Mouse (Mus musculus) cerebellum, postnatal 14 days (tissue): ENCODE results near the gene Fat3.

Source experiments
- DNase-seq, 2 experiments: peaks; one replicate each; pipeline ENCODE4 v3.0.0; 2021; ENCODE audit warnings: mixed read lengths in 2 of 2

Fat3 gene

DNA sequence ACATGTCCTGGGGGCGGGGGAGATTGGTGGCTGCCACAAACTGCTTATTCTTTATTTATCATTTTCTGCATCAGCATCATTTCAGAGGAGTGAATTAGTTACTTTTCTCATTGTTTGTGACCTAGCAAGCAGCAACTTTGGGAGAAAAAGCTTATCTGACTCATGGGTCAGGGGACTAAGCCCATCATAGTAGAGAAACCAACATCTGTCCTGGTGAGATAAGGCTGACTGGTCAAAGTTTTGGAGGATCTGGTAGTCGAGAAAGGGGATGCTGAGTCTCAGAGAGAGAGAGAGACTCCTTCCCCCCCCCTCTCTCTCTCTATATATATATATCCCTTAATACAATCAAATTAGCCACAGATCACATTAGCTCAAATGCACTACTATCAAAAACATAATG is 273.7 kb downstream of the Fat3 start:
- DNase-seq: no peak

DNA sequence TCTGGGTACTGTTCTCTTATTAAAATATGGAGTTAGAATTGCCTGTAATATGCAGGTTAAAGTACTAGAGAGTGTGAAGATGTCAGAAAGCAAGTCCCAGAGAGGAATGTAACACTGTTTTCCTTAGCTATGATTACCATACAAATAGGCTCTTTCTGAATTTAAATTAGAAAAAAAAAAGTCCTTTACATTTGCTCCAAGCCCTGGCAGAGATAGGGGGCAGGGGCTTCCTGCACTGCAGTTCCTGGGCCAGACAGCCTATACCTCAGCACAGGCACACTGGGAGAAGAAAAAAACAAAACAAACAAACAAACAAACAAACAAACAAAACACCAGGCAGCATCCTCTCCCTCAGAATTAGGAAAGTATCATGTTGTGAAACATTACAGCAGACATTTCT is 274.5 kb downstream of the Fat3 start:
- no peak for DNase-seq

DNA sequence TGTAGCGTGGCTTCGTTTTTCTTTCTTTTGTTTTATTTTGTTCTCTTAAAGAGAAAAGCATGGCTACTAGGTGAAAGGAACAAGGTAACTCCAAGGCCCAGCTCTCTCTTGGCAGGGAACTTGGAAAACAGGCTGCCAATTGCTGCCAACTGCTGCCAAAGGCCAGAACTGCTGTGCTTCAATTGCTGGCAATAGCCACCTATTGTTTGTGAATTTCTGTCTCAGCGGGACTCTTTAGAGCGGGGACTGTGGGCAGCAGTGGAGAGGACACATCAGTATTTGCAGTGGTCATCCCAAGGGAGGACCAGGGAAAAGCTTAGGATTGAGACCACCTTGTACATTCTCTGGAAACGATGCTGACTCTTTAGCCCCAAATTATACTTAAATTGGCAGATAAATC is 279.2 kb downstream of the Fat3 start:
- DNase-seq: peak; percentile 78 to 88

DNA sequence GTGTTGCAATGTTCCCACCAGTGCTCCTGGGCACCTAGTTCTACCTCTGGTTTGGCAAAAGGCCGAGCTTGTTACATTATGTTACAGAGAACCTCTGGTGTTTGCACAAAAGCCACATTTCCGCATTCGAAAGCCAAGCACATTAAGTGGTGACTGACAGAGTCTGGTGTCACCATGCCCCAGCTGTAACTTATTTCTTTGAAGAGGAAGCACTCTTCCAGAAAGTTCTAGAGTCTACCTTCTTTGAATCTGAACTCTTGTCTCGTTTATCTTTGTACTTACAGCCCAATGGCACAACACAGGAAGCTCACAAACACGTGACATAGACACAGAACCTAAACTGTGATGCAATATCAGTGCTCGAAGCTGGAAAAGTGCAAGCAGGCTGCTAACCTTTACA is 284.9 kb downstream of the Fat3 start:
- no peak for DNase-seq

DNA sequence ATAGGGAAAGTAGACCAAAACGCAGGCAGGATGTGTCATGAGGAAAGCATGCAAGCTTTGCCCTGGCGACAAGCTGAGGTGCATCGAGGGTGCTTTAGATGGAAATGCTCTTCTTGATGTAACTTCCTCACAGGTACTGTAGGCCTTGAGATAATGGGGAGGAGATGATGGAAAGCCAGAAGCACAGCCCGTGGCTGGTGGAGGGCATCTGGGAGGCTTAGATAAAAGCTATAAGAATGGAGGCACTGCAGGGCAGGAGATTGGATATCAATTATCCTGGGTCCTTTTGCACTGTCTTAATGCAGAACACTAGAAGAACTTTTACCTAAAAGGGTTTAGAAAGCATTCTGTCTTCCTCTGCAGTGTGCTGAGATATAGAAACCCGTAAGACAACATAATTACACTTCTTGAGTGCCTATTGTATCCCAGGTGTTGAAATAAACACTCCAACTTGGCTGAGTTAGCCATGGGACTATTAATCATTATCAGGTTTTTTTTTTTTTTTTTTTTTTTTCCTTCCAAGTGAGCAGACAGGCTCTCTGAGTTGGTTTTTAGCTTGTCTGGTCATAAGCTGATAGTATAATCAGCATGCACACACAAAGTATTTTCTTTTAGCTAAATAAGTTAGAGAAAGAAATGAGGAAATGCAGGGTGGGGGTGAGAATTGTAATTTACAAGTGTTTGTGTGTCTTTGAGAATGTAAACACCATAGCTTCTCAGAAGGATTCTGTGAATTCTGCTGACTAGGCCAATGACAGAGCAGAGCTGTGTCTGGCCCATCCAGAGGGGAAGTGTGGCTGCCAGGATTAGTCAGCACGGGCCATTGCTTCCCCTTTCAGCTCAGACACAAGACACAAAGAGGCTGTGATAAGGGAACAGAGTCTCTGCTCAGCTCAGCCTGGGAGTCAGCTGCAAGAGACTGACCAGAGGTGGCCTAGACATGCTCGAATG is 286.1 kb downstream of the Fat3 start:
- peak; percentile 52 to 63 for DNase-seq

DNA sequence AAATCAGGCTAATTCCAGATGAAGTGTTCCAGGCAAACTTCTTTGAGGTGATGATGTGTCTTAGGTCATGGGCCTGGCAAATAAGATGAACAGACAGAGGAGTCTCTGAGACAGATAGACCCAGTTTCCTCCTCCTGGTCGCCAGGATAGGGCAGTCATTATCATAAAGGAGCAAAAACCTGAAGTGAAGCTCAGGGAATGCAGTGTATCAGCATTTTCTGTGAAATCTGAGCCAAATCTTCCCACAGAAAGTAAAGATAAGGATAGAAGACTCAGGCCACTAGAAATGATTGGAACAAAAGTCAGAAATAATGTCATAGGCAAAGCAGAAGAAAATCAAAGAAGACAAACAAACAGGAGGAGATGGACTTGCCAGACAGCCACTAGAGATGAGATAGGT is 287.8 kb downstream of the Fat3 start:
- DNase-seq: no peak

DNA sequence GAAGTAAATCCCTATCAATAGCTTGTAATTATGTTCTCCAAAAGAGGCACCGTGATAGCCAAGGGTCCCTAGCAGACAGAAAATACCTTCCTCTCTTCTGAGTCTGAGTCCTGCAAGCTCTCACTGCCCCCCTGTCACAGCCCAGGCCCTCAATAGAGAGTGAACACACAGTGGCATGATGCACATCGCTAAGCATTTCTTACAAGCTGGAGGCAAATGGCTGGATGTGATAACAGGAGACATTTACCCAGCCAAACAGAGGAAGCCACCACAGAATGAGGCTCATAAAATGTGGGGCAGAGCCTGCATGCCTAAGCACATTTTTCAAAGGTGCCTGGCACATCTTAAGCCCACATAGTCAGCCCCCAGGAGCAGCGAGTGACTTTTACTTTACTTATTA is 288.5 kb downstream of the Fat3 start:
- no peak for DNase-seq

DNA sequence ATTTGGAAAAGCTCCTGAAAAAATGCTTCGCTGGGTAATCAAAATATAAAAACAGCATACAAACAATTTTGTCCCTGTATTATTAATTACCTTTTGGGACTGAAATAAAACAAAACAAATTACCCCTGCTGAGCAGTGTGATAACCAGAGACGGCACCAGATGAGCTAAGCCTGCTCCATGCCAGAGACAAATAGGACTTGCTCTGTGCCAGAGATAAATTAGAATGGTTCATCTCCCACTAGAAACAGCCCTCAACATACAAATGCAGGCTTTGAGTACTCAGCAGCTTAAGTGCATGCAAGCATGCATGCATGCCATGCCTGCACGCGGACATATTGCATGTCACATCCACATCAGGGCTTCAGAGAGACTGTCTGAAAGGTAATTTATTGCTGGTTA is 288.9 kb downstream of the Fat3 start:
- peak; percentile 13 to 50 for DNase-seq

DNA sequence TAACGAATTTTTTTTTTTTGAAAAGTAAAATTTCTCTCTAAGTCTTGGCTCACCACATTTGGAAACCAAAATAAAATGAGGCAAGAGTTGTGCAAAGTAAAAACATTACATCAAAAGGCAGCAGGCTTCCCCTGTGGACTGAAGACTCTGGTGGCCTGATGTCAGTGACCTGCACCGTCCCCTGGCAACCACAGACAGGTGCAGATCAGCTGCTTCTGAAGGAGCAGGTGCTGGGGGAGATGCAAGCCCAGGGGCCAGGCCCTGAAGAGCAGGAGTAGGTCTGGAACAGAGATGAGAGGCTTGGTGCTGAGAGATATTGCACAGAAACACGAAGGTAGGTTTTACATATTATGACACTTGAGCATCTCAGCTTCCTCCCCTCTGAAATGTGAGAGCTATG is 289.6 kb downstream of the Fat3 start:
- DNase-seq: no peak

DNA sequence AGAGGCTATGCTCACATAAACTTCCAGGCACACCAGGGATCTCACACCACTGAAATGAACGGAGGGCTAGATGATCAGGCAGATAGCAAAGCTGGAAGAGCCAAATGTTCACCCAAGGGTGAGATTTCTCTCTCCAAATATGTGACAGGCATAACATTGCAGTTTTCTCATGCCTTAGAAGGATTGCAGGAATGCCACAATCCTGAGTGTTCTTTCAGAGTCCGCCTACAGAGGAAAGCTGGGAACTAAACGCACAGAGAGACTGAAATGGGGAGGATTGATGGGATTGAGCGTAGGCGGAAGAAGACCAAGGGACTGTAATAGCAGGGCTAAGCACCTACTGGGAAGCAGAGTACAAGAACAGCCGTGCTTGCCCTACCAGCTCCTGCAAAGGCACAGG is 298.8 kb downstream of the Fat3 start:
- DNase-seq: no peak

DNA sequence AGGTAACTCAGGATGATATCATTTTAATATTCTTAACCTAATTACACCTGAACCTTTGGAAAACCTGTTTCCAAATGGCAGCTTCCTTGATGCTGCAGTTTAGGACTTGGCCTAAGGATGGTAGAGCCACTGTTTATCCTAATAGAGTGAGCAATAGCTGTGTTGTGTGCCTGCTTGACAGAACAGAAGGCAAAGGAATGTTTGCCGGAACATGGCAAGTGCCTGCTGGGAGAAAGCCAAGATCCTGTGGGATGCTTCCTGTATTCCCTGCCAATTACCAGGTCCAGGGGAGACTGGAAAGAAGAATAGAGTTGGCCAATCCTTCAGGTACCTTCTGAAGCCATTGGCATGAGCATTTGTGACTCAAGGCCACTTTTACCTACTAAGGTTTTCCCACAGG is 300.1 kb downstream of the Fat3 start:
- DNase-seq: peak; percentile 91 to 92

DNA sequence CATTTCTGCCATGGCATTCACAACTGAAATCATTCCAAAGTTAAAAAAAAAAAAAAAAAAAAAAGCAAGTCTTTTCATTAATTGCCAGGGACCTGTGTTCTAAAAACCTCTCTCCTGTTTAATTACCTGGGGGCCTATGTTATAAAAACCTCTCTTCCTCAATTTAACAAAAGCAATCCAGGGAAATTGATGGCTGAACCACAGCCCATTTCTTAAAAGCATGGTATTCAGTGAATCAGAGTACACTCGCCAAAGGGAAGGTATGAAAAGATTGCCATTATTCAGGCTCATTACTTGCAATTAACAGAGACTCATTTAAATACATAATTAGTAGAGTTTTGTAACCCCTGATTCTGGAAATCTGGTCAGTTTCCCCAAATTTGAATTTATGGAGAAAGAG is 314.6 kb downstream of the Fat3 start:
- DNase-seq: no peak

DNA sequence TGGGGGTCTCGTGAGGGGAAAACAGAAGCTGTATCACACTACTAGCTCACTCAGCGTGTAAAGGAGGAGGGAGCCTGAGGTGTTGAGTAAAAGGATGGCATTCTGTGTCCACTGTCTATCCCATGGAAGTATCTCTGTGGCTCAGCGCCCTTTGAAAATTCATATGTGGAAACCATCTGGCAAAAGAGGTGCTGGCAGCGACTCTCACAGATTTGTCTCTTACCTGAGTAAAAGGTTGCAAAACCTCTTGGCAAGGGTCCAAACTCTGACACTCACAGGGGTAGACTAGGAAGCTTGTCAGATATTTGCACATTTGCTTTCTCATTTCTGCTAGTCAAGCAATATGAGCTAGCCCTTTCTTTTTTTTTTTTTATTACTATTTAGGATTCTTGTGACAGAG is 331.8 kb downstream of the Fat3 start:
- DNase-seq: peak; percentile 81 to 87

DNA sequence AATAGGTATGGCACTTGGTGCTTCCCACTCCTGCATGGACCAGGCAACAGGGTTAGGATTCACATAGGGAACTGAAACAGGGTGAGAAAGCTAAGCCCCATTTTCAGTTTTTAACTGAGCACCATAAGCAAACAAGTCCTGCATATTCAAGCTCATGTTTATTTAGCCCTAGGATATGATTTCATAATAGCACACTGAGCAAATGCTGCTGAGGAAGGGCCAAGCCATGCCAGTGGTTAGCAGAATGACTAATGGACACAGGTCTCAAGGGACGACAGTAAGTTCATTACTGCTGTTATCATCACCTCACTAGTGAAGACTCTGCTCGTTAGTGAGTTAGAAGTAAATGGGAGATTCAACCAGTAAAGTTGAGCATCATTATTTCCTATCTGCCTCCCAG is 333.0 kb downstream of the Fat3 start:
- no peak for DNase-seq

DNA sequence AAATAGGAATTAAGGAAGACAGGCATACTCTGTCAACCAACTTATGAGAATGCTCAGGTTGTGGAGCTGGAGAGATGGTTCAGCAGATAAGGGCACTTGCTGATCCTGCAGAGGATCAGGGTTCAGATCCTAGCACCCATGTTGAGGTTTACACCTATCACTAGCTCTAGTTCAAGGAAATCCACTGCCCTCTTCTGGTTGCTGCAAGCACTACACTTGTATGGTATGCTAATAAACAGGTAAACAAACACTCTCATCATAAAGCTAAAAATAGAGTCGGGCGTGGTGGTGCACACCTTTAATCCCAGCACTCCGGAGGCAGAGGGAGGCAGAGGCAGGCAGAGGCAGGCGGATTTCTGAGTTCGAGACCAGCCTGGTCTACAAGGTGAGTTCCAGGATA is 341.7 kb downstream of the Fat3 start:
- DNase-seq: no peak

DNA sequence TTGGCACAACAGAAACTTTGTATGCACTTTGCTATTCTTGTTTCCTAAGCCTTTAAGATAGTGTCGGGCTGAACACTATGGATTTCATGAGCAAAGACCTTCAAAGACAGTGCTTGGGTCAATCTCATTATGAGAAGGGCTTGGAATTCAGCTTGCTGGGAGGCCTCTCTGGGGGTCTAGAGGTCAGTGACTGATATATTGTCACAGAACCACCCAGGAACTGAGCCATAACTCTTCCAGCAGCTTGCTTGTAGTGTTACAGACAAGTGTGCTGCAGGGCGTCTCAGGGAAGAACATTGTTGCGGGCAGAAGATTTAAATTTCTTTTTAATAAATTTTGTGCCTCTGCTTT is 347.5 kb downstream of the Fat3 start:
- no peak for DNase-seq

DNA sequence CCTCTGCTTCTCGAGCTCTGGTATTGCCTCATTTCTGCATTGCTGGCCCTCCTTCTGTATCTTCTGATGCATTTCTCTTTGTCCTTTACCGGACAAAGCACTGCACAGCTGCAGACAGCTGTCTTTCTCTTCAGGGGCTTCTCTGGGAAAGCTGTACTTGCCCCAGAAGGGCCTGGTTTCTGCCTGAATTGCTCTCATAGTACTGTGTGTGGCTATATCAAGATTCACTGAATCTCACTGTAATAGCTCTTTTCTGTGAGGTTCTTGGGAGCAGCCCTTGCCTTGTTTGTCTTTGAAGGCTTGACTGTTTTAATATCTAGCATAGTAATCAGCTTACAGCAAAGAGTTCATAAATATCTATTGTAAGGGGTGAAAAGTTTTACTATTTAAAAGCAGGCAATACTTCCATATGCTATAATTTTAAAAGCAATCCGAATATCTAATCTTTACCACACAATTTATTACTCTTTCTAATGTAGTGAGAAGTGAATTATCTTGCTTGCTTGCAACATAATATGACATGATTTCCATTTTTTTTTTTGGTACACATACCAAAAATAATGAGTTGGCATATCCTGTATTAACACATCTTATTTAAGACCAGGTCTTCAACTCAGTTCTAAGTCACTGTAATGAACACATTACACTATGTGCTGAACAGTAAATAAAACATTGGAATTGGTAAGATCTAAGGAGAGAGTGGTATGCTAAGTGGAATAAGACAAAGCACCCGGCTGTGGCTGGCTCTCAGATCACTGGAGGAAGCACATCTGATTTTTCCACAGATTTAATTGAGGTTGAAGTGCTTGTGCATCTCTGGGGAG is 348.1 kb downstream of the Fat3 start:
- DNase-seq: no peak

DNA sequence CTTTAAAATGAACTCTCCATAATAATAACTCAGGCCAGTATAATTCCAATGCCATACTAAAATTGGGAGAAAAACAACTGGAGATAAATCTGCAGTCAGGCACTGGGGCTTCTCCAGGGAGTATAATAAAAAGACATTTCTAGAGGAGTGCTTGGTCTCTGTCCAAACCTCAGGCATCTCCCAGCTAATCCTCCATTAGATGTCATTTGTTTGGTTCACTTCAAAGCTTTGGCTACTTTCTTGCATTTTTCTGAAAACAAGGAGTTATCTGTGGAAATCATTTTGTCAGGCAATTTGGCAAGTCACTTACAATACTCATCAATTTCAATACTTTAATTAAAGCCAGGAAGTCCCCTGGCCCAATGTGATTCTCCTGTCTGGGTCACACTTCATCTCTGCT is 351.0 kb downstream of the Fat3 start:
- DNase-seq: no peak

DNA sequence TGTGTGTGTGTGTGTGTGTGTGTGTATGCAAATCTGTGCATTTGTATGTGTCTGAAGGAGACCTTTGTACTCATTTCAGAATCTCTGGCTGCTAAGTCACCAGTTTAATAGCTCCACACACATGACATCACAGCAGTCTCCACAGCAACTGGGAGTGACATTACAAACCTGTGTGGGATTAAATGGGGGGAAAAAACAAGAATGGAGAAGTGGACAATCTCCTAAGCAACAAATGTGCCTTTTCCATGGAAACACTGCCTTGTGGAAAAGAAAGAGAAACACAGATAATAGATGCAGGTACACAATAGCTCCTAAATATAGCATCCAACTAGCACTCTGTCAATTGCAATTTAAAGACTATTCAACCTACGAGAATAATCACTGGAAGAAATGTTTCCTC is 353.4 kb downstream of the Fat3 start:
- DNase-seq: no peak

DNA sequence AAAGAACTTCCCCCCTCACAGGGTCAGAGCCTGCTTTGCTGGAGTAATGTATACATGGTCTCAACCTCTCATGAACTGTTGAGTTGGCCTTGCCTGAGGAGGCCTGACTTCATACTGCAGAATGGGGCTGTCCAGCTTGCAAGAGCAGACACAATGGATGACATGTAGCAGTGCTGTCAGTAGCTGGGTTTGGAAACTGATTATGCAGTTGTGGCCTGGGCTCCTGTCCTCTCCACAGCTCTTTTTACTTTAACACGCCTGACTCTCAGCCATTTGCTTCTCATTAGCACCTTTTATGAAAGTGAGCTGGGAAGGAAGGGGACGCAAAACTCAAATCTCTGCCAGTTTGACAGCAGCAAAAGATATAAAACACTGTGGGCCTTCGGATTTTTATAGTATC is 356.4 kb downstream of the Fat3 start:
- DNase-seq: no peak

DNA sequence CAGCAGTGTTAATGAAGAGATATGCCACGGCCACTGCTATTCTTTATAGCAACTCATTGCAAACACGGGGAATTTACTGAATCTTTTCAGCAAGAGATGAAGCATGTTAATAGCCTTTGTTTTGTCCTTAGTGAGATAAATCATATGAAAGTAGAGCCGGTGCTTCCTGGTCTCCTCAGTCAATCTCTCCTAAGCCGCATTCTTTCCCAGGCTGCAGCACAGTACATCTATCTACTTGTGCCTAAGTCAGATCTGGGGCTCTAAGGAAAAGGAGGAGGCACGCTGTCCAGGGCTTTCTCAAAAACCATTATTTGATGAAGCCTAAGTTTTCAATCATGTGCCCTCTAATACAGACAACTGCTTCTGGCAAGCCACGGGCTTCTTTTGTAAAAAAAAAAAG is 361.8 kb downstream of the Fat3 start:
- DNase-seq: no peak

DNA sequence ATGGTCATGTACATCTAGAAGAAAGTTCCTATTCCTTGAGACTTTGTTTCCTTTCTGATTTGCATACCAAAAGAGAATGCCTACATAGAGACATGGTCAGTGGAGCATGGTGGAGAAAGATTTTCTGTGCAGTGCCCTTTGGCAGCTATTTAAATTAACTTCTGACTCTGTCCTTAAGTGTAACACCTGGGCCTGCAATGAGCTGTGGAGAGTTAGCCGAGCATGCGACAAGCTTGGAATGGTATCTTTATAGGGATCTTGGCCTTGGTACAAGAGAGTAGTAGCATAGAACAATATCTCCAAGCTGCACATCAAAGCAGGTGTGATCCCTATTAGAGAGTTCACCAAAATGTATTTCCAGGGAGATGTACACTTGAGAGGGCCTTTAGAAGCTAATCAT is 368.0 kb downstream of the Fat3 start:
- no peak for DNase-seq

DNA sequence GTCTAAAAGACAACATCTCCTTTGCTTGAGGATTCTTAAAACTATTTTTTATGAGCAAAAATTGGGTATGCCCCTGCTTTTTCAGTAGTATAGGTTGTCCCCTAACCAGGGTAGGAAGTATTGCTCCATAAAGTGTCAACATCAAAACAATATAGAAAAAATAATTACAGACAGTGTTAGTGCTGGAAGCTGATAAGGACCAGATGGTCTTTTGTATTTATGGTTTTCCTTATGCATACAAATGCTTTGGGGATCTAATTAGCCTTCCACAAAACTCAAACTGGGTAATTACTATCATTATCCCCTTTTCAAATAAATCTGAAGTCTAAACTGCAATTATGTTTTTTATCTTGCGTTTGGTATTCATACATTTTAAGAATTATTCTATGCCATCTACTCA is 368.5 kb downstream of the Fat3 start:
- DNase-seq: no peak

DNA sequence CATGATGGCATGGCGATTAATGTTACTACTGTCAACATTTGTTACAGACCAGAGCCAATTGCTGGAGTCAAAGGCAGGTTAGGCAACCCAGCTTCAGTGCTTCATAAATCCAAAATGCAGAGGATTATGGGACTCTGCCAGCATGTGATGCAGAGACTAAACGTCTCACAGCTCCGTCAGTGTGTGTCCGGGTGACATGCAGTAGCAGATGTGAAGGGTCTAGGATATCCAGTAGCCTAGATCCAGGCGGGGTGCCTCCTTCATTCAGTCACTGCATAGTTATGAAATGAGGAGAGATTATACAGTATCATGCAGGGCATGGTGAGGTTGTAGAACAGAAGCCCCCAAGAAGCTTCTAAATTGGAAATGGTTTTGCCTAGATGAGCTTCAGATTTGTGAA is 379.3 kb downstream of the Fat3 start:
- no peak for DNase-seq
